Mouse (Mus musculus) MEL (cell line): ENCODE data around the gene Tex38.

Experiments
- MYB ChIP-seq: IDR thresholded peaks from 2 replicates; pipeline ENCODE4 v1.6.1; 2011; ENCODE audit warnings: mild to moderate bottlenecking, low read depth, low read length, improper control_type of control experiment
- POLR2A ChIP-seq, 2 experiments: IDR thresholded peaks; 2 replicates each; pipeline ENCODE4 v1.6.1; 2011 to 2012; ENCODE audit warnings: low read length in 2 of 2, mild to moderate bottlenecking in 2 of 2, control low read depth in 1 of 2, improper control_type of control experiment in 1 of 2, low read depth in 1 of 2, moderate library complexity in 1 of 2; ENCODE audit not compliant: control insufficient read depth in 1 of 2, insufficient read depth in 1 of 2, poor library complexity in 1 of 2
- RAD21 ChIP-seq: IDR thresholded peaks from 2 replicates; pipeline ENCODE4 v1.6.1; 2011; ENCODE audit warnings: mild to moderate bottlenecking, low read depth, low read length, improper control_type of control experiment

DNA sequence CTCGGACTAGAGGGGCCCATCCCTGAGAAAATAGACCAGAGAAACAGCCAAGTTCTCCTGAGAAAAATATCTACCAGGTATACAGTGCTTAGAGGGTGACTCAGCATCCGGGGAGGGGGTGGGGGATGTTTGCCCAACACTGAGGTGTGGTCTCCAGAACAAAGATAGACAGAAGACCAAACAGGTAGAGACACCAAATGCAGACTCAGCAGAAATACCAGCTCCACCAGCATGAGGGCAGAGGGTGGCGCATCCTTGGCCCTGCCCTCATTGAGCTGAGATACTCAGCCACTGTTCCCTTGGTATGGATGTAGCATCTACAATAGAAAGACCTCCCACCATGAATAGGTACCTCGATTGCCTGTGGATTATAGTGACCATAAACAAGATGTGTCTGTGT is 46.0 kb downstream of the Tex38 start:
- TF ChIP-seq MYB (no peak), POLR2A (IDR thresholded peaks at IDR 0.05; ENCODE audit: control insufficient read depth in 1 of 2, insufficient read depth in 1 of 2, low read depth in 1 of 2, low read length in 2 of 2, poor library complexity in 1 of 2) (no peak), RAD21 (no peak)
